Mouse (Mus musculus) urinary bladder, postnatal 10 days (tissue): ENCODE measurements around the gene Capzb.
A peak's percentile ranks its signal among the peaks of the same experiment; 100 is the strongest.

ENCODE experiments used
- DNase-seq: peaks from one replicate; pipeline ENCODE4 v3.0.0; 2022; ENCODE audit warnings: low spot score

Gene Capzb

DNA sequence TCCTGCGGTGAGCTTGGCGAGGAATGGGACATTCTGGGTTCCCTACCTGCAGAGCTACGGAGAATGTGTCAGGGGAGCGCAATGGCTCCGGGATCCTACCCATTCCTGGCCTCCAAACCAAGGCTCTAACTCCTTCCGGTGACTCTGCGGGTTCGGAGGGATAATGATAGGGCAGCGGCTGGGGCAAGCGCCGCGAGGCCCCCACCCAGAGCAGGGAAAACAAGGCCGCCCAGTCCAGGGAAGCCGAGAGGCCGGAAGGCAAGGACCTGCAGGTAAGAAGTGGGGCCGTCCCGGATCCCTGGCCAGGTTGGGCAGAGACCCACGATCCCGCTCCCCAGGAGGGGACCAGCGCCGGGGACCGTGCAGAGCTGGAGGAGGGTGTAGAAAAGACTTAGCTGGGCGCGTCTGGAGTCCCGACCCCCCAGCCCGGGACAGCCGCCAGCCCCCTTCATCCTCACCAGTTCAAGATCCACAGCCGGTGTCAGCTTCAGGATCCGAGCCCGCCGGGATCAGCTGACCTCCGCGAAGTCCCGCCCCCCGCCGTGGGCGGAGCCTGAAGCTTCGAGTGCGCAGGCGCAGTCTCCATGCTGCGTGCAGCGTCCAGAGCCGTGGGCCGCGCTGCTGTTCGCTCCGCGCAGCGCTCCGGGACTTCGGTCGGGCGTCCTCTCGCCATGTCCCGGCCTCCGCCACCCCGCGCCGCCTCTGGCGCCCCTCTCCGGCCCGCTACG, 117.6 kb downstream of the Capzb start, which contains the start of the genes Pqlc2 and Akr7a5:
Pqlc2 (minus strand) TSS at position 538 of the 728 bp plus-strand sequence.
Akr7a5 (plus strand) TSS at position 574 of the 728 bp plus-strand sequence.
- DNase-seq = peak; percentile 90

DNA sequence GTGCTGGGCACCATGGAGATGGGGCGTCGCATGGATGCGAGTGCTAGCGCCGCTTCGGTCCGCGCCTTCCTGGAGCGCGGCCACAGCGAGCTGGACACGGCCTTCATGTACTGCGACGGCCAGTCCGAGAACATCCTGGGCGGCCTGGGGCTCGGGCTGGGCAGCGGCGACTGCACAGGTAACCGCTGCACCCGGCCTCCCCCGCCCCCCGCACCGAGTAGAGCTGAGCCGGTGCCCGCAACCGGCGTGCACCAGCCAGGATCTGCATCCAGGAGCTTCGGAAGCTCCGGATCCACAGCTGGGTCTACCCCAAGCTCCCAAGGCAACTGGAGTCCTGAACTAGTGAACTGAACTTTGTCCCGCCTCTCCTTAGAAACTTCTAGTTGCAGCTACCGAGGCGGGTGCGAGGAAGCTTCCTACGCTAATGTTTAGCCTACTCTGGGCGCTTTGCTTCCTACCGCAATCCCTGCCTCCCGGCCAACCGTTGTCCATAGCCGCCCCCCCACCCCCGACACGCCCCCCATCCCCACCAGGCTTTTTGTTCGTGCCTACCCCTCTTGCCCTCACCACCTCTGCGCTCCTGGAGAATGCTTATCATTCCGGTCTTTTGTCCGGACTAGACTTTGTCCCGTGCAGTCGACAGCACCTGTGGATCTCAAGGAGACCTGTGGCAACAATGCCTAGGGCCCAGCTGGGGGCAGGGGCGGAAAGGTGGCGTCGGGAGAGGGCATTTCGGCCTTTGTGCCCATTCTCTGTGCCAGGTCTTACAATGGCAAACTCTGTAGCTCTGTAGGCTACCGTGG, 118.4 kb downstream of the Capzb start:
- no peak for DNase-seq

DNA sequence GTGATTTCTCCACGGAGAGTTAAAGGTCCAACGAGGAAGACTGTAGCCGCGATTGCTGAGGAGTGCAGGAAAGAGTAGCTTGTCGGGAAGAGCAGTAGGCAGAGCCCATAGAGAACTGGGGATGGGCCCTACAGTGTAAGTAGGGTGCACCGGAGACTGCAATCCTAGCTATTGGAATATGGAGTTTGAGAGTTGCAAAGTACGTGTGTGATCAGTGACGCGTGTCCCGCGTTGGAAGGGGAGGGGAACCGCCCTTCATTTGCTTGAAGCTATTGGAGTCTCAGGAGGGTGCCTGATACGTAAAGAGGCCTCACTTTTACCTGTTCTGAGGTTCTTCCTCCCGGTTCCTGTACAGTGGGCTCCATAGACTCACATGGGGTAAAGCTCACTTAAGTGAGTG, 119.0 kb downstream of the Capzb start:
- DNase-seq = no peak

DNA sequence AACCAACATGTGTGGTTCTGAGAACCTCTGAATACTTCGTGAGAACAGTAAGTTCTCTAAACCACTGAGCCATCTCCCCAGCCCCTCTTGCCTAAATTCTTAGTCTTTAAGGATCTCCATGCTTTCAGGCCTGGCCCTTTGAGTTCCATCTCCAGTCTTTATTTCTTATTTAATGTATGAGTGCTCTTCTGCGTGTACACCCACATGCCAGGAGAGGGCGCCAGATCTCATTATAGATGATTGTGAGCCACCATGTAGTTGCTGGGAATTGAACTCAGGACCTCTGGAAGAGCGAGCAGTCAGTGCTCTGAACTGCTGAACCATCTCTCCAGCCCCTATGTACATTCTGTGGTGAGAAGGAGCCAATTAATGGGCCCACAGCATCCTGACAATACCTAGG, 119.9 kb downstream of the Capzb start:
- no peak for DNase-seq

DNA sequence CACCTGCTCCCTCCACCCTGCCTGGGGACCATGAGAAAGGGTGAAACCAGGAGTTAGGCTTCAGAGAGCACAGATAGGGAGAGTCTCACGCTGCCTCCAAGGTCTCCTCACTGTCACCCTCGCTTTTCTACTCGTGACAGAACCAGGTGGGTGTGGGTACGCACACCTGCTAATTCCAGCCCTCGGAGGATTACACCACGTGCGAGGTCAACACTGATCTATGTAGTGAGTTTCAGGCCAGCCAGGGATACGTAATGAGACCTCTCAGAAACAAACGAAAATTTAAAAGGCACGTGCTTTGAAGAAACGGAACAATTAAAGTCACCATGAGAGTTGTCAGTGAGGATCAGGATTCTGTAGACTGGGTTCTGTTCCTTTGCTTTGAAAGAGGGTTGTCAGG, 125.8 kb downstream of the Capzb start:
- DNase-seq = no peak

DNA sequence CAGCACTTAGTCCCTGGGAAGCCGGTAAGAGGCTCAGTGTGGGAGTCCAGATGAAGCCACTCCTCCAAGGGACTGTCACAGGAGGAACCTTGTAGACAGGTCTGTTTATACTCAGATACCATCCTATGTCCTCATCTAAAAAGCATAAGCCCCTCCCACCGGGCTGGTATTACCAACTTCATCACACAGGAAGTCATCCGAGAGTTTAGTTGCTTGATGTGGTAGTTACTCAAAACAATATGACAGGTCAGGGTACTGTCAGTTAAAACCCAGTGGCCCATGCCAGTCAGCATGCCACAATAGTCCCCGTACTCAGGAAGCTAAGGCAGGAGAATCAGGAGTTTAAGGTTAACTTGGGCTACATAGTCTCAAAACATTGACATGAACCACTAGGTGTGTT, 127.0 kb downstream of the Capzb start:
- DNase-seq = no peak

DNA sequence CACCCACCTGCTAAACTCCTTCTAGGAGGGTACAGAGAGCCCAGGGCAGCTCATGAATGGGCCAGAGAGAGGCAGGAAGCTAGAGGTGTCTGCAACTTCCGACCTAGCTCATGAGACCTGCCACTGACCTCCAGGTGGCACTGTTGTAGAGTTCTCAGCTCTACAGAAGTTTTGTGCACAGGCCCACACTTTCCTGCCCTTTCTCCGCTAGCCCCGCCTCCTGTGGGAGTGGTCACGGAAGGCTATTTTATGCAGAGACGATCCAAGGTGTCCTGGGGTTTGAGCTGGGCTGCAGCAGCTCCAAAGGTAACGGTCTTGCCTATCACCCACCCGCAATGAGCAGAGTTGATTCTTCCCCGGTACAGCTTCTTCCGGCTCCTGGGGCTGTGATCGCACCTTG, 137.9 kb downstream of the Capzb start:
- DNase-seq = no peak

DNA sequence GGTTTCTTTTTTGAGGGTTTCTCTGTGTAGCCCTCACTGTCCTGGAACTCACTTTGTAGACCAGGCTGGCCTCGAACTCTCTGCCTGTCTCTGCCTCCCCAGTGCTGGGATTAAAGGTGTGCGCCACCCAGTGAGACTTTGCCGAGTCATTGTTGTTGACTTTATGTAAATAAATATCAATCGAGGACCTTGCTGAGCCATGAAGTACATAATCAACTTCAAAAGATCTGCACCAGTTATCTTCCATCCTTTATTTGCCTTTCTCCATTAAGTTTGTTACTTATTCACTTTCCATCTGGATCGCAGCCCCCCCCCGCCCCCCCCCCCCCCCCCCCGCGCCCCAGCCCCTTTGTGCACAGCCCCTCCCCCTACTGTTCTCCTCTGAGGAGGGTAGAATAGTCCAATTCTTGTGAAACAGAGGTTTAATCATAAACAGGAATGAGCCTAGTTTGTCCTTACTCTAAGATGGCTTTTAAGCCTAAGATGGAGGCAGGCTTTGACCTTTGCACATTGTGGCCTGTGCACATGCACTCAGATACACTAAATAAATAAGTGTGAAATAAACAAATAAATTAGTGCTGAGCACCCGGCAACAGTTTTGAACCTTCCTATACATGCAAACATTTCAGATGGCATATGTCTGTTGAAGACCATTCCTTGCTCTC, 142.1 kb downstream of the Capzb start:
- no peak for DNase-seq

DNA sequence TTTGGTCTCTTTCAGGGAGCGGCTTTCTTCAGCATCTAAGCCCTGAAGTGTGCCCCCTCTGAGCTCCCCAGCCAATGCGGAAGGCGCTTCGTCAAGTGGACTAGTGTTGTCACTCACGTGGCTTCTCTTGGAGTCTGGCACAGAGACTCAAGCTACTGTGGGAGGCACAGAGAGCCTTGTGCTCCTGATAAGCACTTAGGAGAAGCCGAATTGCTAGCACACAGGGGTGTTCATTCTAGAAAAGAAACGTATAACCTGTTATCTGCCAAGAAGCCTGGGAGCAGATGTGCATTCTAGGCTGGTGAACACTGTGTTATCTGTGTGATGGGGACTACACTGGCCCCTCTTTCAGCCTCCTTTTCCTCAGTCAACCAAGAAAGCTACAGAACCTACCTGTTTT, 142.8 kb downstream of the Capzb start:
- no peak for DNase-seq

DNA sequence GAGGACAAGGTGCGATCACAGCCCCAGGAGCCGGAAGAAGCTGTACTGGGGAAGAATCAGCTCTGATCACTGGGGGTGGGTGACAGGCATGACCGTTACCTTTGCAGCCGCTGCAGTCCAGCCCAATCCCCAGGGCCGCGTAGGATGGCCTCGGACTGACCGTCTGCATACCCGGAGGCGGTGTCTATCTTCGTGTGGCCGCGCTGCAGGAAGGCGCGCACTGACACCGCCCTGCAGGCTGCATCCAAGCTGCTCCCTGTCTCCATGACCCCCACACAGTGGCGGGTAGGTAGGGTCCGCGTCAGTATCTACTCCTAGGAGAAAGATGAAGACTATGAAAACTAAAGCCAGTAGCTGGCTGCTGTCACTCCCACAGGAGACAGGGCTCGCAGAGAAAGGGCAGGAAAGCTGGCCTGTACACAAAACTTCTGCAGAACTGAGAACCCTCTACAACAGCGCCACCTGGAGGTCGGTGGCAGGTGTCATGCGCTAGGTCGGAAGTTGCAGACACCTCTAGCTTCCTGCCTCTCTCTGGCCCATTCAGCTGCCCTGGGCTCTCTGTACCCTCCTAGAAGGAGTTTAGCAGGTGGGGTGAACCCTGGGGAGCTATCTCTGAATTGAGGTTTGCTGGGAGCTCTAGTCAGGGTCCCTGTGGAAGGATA, 144.3 kb downstream of the Capzb start:
- DNase-seq = peak; percentile 42

DNA sequence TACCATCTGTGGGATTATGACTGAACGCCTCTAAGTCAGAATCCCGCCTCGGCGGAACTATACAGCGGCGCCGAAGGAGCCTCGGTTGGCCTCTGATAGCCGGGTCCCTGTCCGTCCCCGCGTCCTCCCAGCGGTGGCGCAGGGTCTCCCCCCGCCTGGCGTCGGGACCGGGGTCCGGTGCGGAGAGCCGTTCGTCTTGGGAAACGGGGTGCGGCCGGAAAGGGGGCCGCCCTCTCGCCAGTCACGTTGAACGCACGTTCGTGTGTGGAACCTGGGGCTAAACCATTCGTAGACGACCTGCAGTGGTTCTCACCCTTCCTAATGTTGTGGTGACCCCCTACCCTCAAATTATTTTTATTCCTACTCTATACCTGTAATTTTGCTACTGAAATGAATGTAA, 145.4 kb downstream of the Capzb start:
- no peak for DNase-seq

DNA sequence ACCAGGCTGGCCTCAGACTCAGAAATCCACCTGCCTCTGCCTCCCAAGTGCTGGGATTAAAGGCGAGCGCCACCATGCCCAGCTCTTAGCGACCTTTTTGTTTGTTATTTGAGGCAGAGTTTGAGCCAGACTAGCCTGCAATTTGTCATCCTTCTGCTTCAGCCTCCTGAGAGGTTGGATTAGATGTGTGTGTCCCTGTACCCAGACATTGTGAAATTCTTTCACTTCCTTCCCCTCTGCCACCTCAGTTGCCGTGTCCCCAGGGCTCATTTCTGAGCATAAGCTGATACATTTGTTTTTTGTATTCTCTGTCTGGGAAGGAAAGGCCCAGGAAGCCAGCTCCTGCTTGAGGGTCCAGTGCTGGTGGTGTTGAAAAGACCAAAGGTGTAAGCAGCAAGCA, 148.1 kb downstream of the Capzb start:
- no peak for DNase-seq
